Mouse (Mus musculus) forebrain, embryonic 16.5 days (tissue): Measurements from ENCODE around the gene Cd52. TPM values are rescaled to one million over a fixed set of nuclear protein-coding genes. Genes with fewer than 3 reads are reported as not detected.

ENCODE experiments used
- ATAC-seq: fragments of 200-750 bp; cut with Nextera tagmentation; 2 replicates; pipeline ENCODE4 v1.8.0; 2017; ENCODE audit warnings: mild to moderate bottlenecking, moderate library complexity
- H3K27ac ChIP-seq: fragments of 300-500 bp; sonication (generic); 2 replicates; pipeline ENCODE4 v1.5.1; 2014; ENCODE audit warnings: low read length, control low read depth
- H3K27me3 ChIP-seq: fragments of 300-500 bp; sonication (generic); replicated peaks from 2 replicates; pipeline ENCODE4 v1.6.1; 2014; ENCODE audit warnings: low read length; ENCODE audit not compliant: control insufficient read depth, insufficient read depth
- H3K36me3 ChIP-seq: fragments of 300-500 bp; sonication (generic); 2 replicates; pipeline ENCODE4 v1.6.1; 2014; ENCODE audit not compliant: control insufficient read depth, insufficient read depth
- H3K4me1 ChIP-seq: fragments of 300-500 bp; sonication (generic); replicated peaks from 2 replicates; pipeline ENCODE4 v1.6.1; 2014; ENCODE audit warnings: low read length; ENCODE audit not compliant: control insufficient read depth, insufficient read depth
- H3K4me2 ChIP-seq: fragments of 300-500 bp; sonication (generic); 2 replicates; pipeline ENCODE4 v1.6.1; 2014; ENCODE audit warnings: mild to moderate bottlenecking, low read length, control low read depth
- H3K4me3 ChIP-seq: fragments of 300-500 bp; sonication (generic); replicated peaks from 2 replicates; pipeline ENCODE4 v1.5.1; 2014; ENCODE audit warnings: mild to moderate bottlenecking, low read length, control low read depth
- H3K9ac ChIP-seq: fragments of 300-500 bp; sonication (generic); replicated peaks from 2 replicates; pipeline ENCODE4 v1.6.1; 2014; ENCODE audit warnings: low read depth, low read length, control low read depth
- H3K9me3 ChIP-seq: fragments of 300-500 bp; sonication (generic); 2 replicates; pipeline ENCODE4 v1.6.1; 2016; ENCODE audit warnings: low read length; ENCODE audit not compliant: control insufficient read depth
- WGBS: fragments of 180-500 bp; shearing (Covaris S2); extraction: QIAGEN DNeasy Blood & Tissue Kit; methylation state at CpG from one replicate; pipeline ENCODE4 v1.1.7; 2014; 5-methylcytosine and 5-hydroxymethylcytosine counted together
- polyA plus RNA-seq: library from polyadenylated mRNA; unstranded; fragments of >200 nt; fragmentation: Nextera tagmentation; extraction: Ambion mirVana; gene quantifications from 2 replicates; pipeline ENCODE4 v1.2.1, GENCODE M21; 2015

Cd52 gene
- polyA plus RNA-seq, 1 experiment from 2014 or later, result 1.4 TPM

DNA sequence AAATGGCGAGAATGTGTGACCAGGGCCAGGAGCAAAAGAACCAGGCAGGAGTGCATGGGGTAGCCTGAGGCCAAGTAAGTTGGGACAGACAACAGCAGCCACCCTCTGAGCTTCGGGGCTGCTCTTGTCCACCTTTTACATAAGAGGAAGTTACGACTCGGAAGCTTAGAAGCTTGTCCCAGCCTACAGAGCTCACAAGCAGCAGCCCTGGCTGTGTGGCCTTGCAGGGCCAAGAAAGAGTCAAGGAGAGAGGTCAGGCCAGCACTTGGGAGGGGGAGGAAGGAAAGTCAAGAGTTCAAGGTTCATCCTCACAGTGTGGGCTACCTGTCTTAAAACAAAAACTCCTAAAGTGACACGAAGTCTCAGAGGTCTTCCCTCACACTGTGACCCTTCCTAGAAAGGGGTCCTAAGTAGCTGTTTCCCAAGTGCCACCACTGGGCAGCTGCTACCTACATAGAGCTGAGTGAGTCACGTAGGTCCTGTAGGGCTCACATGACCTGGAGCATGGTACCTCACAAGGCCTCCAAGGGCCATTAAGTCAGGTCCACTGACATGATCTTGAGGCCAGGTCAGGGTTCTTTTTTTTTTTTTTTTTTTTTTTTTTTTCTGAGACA is 25.4 kb upstream of the Cd52 start:
- no peak overlapping the region for H3K4me2 ChIP-seq
- no peak overlapping the region for H3K4me3 ChIP-seq
- no peak overlapping the region for H3K9ac ChIP-seq
- WGBS, result 84% methylated on average over 6 of the region's 6 CpGs
- H3K27ac ChIP-seq, result no peak overlapping the region
- no peaks in the 10 kb centered on the region for H3K36me3 ChIP-seq
- H3K9me3 ChIP-seq, result no peaks in the 10 kb centered on the region
- H3K4me1 ChIP-seq, result peaks cover 6% of the 10 kb centered on the region
- ATAC-seq, result no peak
- H3K27me3 ChIP-seq, result no peaks in the 10 kb centered on the region

DNA sequence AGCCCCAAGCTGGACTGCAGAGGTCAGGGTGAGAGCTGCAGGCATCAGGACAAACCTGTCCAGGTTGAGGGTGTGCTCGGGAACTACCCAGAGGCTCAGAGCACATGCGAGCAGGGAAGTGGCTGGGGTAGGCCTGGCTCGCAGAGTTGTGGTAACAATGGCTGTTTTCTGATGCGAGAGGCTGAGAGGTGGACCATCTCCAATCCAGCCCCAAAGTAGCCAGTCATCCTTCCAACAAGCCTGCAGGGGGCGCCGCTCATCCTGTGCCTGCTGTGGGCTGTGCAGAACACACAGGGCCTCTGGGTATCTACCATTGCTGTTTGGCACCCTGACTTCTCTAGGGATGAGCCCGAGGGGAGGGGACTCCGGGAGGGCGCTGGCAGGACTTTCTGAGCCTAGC is 24.8 kb upstream of the Cd52 start:
- H3K36me3 ChIP-seq, result no peaks in the 10 kb centered on the region
- H3K27ac ChIP-seq, result no peak overlapping the region
- no peak overlapping the region for H3K4me2 ChIP-seq
- H3K27me3 ChIP-seq, result no peaks in the 10 kb centered on the region
- WGBS, result 59% methylated on average over 9 of the region's 9 CpGs
- no peak overlapping the region for H3K4me3 ChIP-seq
- no peaks in the 10 kb centered on the region for H3K9me3 ChIP-seq
- H3K4me1 ChIP-seq, result peaks cover 6% of the 10 kb centered on the region
- no peak overlapping the region for H3K9ac ChIP-seq
- ATAC-seq, result no peak

DNA sequence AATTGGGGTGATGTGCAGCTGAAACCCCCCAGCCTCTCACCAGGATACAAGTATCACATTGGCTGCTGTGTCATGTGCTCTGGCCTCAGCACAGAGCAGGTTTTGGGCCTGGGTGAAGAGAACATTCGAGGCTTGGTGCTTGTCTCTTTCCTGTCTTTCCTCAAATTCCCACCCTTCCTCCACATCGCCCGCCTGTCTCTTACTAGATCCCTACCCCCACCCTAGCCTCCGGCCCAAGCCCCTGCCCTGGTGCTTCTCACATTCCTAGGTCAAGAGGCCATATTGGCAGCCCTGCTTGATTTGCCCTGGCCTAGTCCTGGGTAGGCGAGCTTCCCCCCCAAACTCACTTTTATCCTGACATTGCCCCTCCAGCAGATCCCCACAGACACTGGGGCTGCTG is 24.2 kb upstream of the Cd52 start:
- no peaks in the 10 kb centered on the region for H3K27me3 ChIP-seq
- H3K36me3 ChIP-seq, result no peaks in the 10 kb centered on the region
- no peak for ATAC-seq
- H3K4me2 ChIP-seq, result no peak overlapping the region
- no peak overlapping the region for H3K27ac ChIP-seq
- no peaks in the 10 kb centered on the region for H3K9me3 ChIP-seq
- peaks cover 2% of the 10 kb centered on the region for H3K4me1 ChIP-seq
- 75% methylated on average over 5 of the region's 5 CpGs for WGBS
- no peak overlapping the region for H3K4me3 ChIP-seq
- no peak overlapping the region for H3K9ac ChIP-seq

DNA sequence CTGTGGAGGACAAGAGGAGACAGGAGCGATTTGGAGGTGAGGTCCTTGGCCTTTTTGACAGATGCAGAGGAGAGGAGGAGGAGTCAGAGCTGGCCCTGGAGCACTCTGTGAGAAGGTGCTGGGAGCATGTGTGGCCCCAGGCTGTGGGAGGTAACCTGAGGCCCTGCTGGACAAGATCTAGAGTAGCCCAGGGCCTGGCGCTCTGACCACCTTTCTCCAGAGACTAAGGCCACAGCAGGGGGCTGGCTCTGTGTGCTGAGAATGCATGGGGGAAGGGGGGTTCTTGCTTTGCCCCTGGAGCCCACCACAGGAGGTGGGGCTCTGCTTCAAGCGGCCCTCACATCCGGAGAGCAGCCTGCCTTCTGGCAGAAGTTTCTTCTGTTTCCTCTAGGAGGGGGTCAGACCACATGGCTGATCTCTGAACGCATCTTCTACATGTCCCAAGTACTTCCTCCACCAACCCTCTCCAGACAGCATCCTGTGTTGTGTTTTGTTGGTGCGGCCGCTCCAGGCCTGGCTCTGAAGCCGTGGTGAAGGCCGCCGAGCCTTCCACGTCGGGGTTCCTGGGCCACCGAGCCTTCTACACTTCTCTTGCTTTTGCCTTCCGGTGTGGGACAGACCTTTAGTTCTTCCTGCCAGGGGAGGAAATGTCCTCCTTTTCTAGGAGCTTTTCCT is 23.4 kb upstream of the Cd52 start:
- Histone ChIP-seq H3K4me3 (no peak overlapping the region), H3K36me3 (no peaks in the 10 kb centered on the region), H3K4me2 (no peak overlapping the region), H3K27ac (no peak overlapping the region), H3K4me1 (no peaks in the 10 kb centered on the region), H3K27me3 (no peaks in the 10 kb centered on the region), H3K9ac (no peak overlapping the region), H3K9me3 (no peaks in the 10 kb centered on the region)
- ATAC-seq, result no peak
- 76% methylated on average over 14 of the region's 14 CpGs for WGBS

DNA sequence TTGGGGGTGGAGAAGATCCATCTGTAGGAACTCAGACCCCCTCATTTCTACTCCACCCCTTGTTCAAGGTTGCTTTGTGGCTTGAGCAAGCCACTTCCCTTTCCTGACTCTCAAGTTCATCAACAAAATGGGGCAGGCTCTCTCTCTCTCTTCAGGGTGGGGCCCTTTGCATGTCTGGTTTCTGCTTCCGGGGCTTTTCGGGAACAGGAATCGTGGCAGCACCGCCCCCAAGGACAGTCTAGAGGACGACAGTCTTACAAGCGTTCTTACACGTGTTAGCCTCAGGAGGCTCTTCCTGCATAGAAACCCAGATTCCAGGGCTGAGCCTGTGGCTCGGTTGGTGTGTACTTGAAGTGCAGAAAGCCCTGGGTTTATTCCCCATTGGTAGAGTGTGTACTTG is 22.1 kb upstream of the Cd52 start:
- Histone ChIP-seq H3K9ac (no peak overlapping the region), H3K36me3 (no peaks in the 10 kb centered on the region), H3K4me3 (no peak overlapping the region), H3K4me1 (no peaks in the 10 kb centered on the region), H3K4me2 (no peak overlapping the region), H3K27ac (no peak overlapping the region), H3K9me3 (no peaks in the 10 kb centered on the region), H3K27me3 (no peaks in the 10 kb centered on the region)
- no peak for ATAC-seq
- WGBS, result 90% methylated on average over 8 of the region's 8 CpGs

DNA sequence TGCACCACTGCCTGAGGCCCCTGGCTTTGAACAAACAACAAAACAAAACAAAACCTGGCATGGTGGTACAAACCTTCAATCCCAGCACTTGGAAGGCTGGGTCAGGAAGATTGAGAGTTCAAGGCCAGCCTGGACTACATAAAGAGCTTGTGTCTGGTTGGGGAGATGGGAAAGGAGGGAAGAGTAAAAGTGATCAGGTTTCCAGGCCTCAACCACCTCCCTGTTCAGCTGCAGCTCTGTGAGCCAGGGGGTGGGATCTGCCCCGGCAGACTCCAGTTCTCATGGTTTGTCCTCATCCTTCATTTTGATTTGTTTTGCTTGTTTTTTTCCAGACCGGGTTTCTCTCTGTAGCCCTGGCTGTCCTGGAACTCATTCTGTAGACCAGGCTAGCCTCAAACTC is 21.6 kb upstream of the Cd52 start:
- ATAC-seq, result no peak

DNA sequence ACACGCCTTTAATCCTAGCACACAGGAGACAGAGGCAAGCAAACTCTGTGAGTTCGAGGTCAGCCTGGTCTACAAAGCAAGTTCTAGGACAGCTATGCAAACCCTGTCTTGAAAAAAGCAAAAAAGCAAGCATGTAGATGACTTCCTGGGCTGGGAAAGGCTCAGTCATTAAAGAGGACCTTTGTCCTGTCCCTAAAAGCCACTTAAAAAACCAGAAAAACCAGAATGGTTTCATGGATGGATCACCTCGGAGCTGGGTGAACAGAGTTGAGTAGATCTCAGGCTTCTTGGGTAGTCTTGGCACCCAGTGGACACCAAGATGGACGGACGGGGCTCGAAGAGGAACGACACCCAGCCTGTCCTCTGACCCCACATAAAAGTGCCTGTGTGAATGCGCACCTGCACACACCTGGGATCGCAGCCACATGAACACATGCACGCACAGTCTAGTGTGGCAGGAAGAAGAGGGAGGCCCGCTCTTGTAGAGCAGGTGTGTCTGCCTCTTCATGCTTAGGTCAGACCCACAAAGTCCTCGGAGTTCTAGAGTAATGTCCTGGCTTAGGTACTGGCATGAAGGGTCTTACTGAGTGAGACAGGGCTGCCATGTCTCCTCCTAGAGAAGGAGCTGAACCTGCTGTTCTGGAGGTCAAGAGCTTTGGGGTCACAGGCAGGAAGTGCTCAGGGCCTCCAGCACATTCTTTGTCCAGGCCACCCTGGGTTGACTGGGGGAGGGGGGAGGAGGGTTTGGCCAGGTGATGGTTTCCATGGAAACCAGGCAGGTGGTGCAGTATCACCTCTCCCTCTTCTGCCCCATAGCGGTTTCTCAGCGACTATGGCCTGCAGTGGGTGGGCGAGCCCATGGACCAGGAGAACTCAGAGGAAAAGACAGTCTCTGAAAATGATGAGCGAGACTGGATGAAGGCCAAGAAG is 20.6 kb upstream of the Cd52 start:
- Histone ChIP-seq H3K27ac (no peak overlapping the region), H3K27me3 (no peaks in the 10 kb centered on the region), H3K9ac (no peak overlapping the region), H3K36me3 (no peaks in the 10 kb centered on the region), H3K4me2 (no peak overlapping the region), H3K4me3 (no peak overlapping the region), H3K9me3 (no peaks in the 10 kb centered on the region), H3K4me1 (no peaks in the 10 kb centered on the region)
- no peak for ATAC-seq
- WGBS, result 90% methylated on average over 16 of the region's 16 CpGs

More for the DNA sequence above, 21.6 kb upstream of the Cd52 start:
- H3K27me3 ChIP-seq, result no peaks in the 10 kb centered on the region
- no peak overlapping the region for H3K4me2 ChIP-seq
- H3K27ac ChIP-seq, result no peak overlapping the region
- H3K36me3 ChIP-seq, result no peaks in the 10 kb centered on the region
- H3K4me1 ChIP-seq, result no peaks in the 10 kb centered on the region
- H3K9me3 ChIP-seq, result no peaks in the 10 kb centered on the region
- H3K9ac ChIP-seq, result no peak overlapping the region
- no peak overlapping the region for H3K4me3 ChIP-seq
- WGBS, result 95% methylated on average over 2 of the region's 2 CpGs

DNA sequence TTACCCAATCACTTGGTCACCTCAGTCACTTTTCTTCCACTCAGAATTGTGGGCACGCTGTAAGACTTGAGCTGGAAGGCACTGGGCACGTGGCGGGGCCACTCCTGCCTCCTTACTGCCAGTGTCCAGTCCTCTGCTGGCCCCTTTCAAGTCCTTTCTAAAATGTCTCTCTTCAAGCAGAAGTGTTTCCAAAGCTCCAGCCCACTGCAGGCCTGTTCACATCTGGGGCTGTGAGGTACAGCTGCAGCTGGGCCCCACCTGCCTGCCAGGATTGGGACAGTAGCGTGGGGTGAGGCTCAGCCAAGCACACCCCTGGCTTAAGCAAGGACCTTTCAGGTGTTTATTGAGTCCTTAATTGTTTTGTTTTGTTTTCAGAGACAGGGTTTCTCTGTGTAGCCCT is 19.2 kb upstream of the Cd52 start:
- Histone ChIP-seq H3K4me1 (no peaks in the 10 kb centered on the region), H3K36me3 (no peaks in the 10 kb centered on the region), H3K27me3 (no peaks in the 10 kb centered on the region), H3K4me3 (no peak overlapping the region), H3K9me3 (no peaks in the 10 kb centered on the region), H3K4me2 (no peak overlapping the region), H3K27ac (no peak overlapping the region), H3K9ac (no peak overlapping the region)
- WGBS, result 89% methylated on average over 4 of the region's 4 CpGs
- ATAC-seq, result no peak

DNA sequence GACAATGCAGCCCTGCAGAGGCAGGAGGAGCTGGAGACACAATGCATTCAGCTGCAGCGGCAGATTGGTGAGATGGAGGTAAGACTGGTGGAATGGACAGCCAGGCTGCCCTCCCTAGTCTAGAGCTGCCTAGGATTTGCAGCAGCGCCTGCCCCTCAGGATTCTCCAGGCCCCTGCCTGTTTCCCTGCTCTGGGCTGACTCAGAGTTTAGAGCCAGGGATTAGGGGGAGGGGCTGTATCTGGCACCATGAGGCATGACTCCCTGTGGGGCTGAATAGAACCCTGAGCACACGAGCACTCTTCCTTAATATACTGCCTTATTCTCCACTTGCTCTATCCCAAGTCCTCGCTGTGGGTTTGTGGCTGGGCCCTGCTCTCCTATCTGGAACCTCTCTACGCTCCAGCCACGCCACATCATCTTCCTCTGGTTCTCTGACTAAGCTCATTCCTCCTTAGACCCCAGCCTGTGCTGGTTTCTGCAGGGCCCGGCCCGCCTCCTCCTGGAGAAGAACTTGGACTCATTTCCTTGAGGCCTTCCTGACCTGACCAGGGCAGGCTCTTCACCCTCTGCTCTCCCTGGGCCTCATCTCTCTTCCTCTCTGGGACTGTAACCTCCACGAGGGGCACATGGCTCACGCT is 18.6 kb upstream of the Cd52 start:
- Histone ChIP-seq H3K27ac (no peak overlapping the region), H3K27me3 (no peaks in the 10 kb centered on the region), H3K9ac (no peak overlapping the region)

More for the DNA sequence above, 18.6 kb upstream of the Cd52 start:
- Histone ChIP-seq H3K9me3 (no peaks in the 10 kb centered on the region), H3K4me3 (no peak overlapping the region), H3K4me1 (no peaks in the 10 kb centered on the region), H3K4me2 (no peak overlapping the region), H3K36me3 (no peaks in the 10 kb centered on the region)
- no peak for ATAC-seq
- WGBS, result 48% methylated on average over 10 of the region's 10 CpGs
